Mouse (Mus musculus) cortical plate, adult 2 months (tissue): ENCODE data around the gene Chd9.

ENCODE experiments used
- CTCF ChIP-seq: fragments of 200-500 bp; IDR thresholded peaks from 2 replicates; pipeline ENCODE4 v1.5.1; 2011; ENCODE audit warnings: mild to moderate bottlenecking, control low read depth, low read length; ENCODE audit not compliant: insufficient read depth; ENCODE audit errors: extremely low read depth
- POLR2A ChIP-seq: fragments of 200-500 bp; IDR thresholded peaks from 2 replicates; pipeline ENCODE4 v1.6.1; 2011; ENCODE audit warnings: mild to moderate bottlenecking, low read length, control low read depth; ENCODE audit not compliant: insufficient read depth; ENCODE audit errors: extremely low read depth

DNA sequence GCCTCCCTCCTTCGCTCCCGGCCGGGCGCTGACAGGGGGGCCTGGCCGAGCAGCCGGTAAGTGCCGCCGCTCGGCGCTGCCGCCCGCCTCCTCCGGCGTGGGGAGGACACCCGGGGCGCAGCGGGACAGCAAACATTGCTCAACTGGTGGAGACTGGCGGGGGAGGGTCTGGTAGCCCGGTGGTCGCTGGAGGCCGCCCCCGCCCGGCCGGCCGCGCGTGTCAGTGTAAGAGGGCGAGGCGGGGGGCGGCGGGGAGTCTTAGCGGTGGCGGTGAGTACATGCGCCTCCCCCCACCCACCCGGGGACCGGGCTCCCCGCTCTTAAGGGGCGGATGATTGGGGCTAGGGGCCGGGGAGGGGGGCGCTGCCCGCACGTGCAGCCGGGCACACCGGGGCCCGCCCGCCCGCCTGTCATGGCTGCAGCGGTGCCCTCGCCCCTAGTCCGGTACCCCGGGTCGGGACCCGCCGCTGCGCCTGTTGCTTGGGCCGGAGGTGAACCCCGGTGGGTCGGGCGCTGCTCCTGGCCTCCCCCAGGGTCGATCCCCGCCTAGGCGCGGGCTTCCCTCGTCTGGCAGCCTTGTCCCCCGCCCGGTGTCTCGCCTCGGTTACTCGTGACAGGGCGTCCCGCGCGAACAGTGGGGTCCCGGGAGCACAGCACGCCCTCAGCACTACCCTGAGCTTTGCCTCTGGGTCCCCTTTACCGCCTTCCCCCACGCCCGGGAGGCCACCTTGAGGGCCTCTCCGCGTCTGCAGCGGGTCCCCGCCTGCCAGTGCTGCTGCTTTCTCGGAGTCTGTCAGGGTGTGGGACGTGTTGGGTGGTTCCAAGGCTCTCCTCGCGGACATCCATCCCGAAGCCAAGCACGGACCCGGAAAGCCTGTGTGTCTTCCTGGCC, 80.7 kb downstream of the Chd9 start:
- TF ChIP-seq CTCF: no peak
- no peak for TF ChIP-seq POLR2A
